Mouse (Mus musculus): ENCODE data around the gene Impdh2.

GRCm38 (mm10) chr9:108565881-108566814, 6.1 kb downstream of the Impdh2 start:
- no peak for TF ChIP-seq GATA1 (IDR thresholded peaks at IDR 0.05; ENCODE audit: borderline replicate concordance, low read length)
- 0 out of 2 replicates have a peak, but pooled peaks have one; percentile 16 for TF ChIP-seq FLI1 (IDR thresholded peaks at IDR 0.05; ENCODE audit: low read length)

Data from megakaryocyte, embryonic 14.5 days (primary cell).